Mouse (Mus musculus) liver, postnatal 0 days (tissue): Measurements from ENCODE around the gene Prrt2.

Experiments
- CTCF ChIP-seq: sonication (generic); IDR thresholded peaks from 2 replicates; pipeline ENCODE4 v1.5.1; 2016; ENCODE audit warnings: antibody characterized with exemption, low read depth
- EP300 ChIP-seq: IDR thresholded peaks from 2 replicates; pipeline ENCODE4 v1.6.1; 2016; ENCODE audit warnings: antibody characterized with exemption, low read depth, mild to moderate bottlenecking

GRCm38 (mm10) chr7:127014993-127015392, 6.0 kb downstream of the Prrt2 start:
- TF ChIP-seq CTCF, result no peak
- TF ChIP-seq EP300, result no peak
